Comparison of ENCODE assay signal across 8 mouse cellular contexts in genomic region chr16:23225821-23226600, GRCm38 (mm10). TPM values are rescaled to one million over a fixed set of nuclear protein-coding genes. Genes with fewer than 3 reads are reported as not detected.
DNase-seq lines count a peak whose midpoint lies in the region; ATAC-seq and TF ChIP-seq lines count a peak whose summit lies in the region.

No protein-coding gene starts in this region.

- no peak for TF ChIP-seq POLR2A in kidney, adult 2 months (IDR thresholded peaks at IDR 0.05; ENCODE audit: low read depth, low read length)
- TF ChIP-seq POLR2A in liver, adult 2 months (IDR thresholded peaks at IDR 0.05; ENCODE audit: extremely low read depth, insufficient read depth, low read length): no peak
- TF ChIP-seq POLR2A in testis, adult 2 months (IDR thresholded peaks at IDR 0.05; ENCODE audit: control insufficient read depth, low read depth, low read length): no peak

- peaks cover 4% of the 10 kb centered on the region; the same call in 1 of the 2 replicates for H3K79me2 ChIP-seq in liver, adult 2 months (ENCODE audit: control insufficient read depth, insufficient read depth, low read length)

- no peaks in the 10 kb centered on the region for H3K27me3 ChIP-seq in kidney, adult 2 months (replicated peaks; ENCODE audit: control insufficient read depth, insufficient read depth, low read length)
- no peaks in the 10 kb centered on the region for H3K27me3 ChIP-seq in liver, adult 2 months (ENCODE audit: control insufficient read depth, insufficient read depth, low read length)
- no peaks in the 10 kb centered on the region; the same call in none of the 2 replicates for H3K27me3 ChIP-seq in testis, adult 2 months (ENCODE audit: control insufficient read depth, insufficient read depth, low read length)

- no peaks in the 10 kb centered on the region for H3K36me3 ChIP-seq in kidney, adult 2 months (ENCODE audit: control insufficient read depth, insufficient read depth, low read length)
- no peaks in the 10 kb centered on the region for H3K36me3 ChIP-seq in liver, adult 2 months (ENCODE audit: control insufficient read depth, insufficient read depth, low read length)
- H3K36me3 ChIP-seq in testis, adult 2 months (ENCODE audit: control insufficient read depth, insufficient read depth, low read length): no peaks in the 10 kb centered on the region

- no peaks in the 10 kb centered on the region for H3K4me1 ChIP-seq in kidney, adult 2 months (ENCODE audit: control insufficient read depth, insufficient read depth, low read length)
- H3K4me1 ChIP-seq in liver, adult 2 months (ENCODE audit: control insufficient read depth, insufficient read depth, low read length): no peaks in the 10 kb centered on the region
- H3K4me1 ChIP-seq in testis, adult 2 months (ENCODE audit: control insufficient read depth, insufficient read depth, low read length): peaks cover 4% of the 10 kb centered on the region; the same call in 1 of the 2 replicates

- 2% methylated on average over 28 of the region's 28 CpGs for WGBS in kidney, adult 2 months
- 1% methylated on average over 28 of the region's 28 CpGs for WGBS in liver, adult 2 months

- peak overlapping the region; percentile 87 for H3K9ac ChIP-seq in liver, adult 2 months (ENCODE audit: low read depth, low read length)

- peak; percentile 31 for DNase-seq in ovary, postnatal 10 days (ENCODE audit: low spot score)
- no peak for DNase-seq in ovary, adult 18-20 months (ENCODE audit: low spot score)
- DNase-seq in embryo, embryonic 10.5 days (ENCODE audit: low spot score): peak; percentile 78
- DNase-seq in heart, adult 8-10 months (ENCODE audit: low spot score): peak; percentile 64
- DNase-seq in kidney, adult 2 months: peak; percentile 49
- peak; percentile 55 for DNase-seq in liver, adult 2 months (ENCODE audit: extremely low read depth, low read depth, low spot score)

- ATAC-seq in monocyte, adult 5-6 weeks (replicated peaks; ENCODE audit: insufficient number of reproducible peaks, low FRiP score, low TSS enrichment, poor library complexity, severe bottlenecking): peak; percentile 21; the same call in 1 of the 2 replicates

- TF ChIP-seq CTCF in kidney, adult 2 months (conservative IDR thresholded peaks at IDR 0.05; ENCODE audit: insufficient read depth, insufficient read length, low read depth, low read length): no peak; the same call in 1 of the 2 replicates
- TF ChIP-seq CTCF in liver, adult 2 months (IDR thresholded peaks at IDR 0.05; ENCODE audit: low read depth, low read length): peak; percentile 25; the same call in 1 of the 2 replicates
- TF ChIP-seq CTCF in testis, adult 2 months (IDR thresholded peaks at IDR 0.05; ENCODE audit: control insufficient read depth, insufficient read depth, insufficient replicate concordance, low read depth, low read length): no peak

- H3K27ac ChIP-seq in kidney, adult 2 months (ENCODE audit: insufficient read depth, low read depth, low read length): peak overlapping the region; percentile 20; the same call in 1 of the 2 replicates
- H3K27ac ChIP-seq in liver, adult 2 months (replicated peaks; ENCODE audit: insufficient read depth, low read depth, low read length): peak overlapping the region; percentile 61
- H3K27ac ChIP-seq in testis, adult 2 months (ENCODE audit: control insufficient read depth, insufficient read depth, low read depth, low read length): peak overlapping the region; percentile 76

- peak overlapping the region; percentile 54 for H3K4me3 ChIP-seq in kidney, adult 2 months (ENCODE audit: insufficient read depth, low read depth, low read length)
- peak overlapping the region; percentile 68 for H3K4me3 ChIP-seq in liver, adult 2 months (ENCODE audit: insufficient read depth, low read depth, low read length)
- peak overlapping the region; percentile 77 for H3K4me3 ChIP-seq in testis, adult 2 months (ENCODE audit: control insufficient read depth, low read depth, low read length)

RNA-seq across cellular contexts. Expression of gene St6gal1, which starts 1.5 kb away (rescaled TPM):
- total RNA-seq in heart, adult 8-10 months (2022): 1 to 10 TPM; 7.6 to 9.9 (median 8.8) TPM
- 9.1 and 10.1 TPM in 2 replicates for polyA plus RNA-seq in kidney, adult 2 months (2012; rRNA removed)
- total RNA-seq in liver, adult 2 months (2014; rRNA removed): 36.7 and 50.3 TPM in 2 replicates
- polyA plus RNA-seq in liver, adult 2 months (2012; rRNA removed): 38.1 and 41.3 TPM in 2 replicates
- 27.2 to 29.6 TPM (median 27.3 TPM) in 3 replicates for total RNA-seq in monocyte, adult 5-6 weeks (2017)
- polyA plus RNA-seq in testis, adult 2 months (2012; rRNA removed): 3.6 and 4.2 TPM in 2 replicates

Comparison
In these comparisons a context has a peak if more than half of its experiments do, and no peak if none do; other contexts are left out.
1. H3K27ac ChIP-seq: peak in every context shown above with its lines; median percentile 76 in testis, adult 2 months; 61 in liver, adult 2 months; 20 in kidney, adult 2 months.